Mouse (Mus musculus) spleen, embryonic (tissue): ENCODE measurements around the gene Gm21985.
"Not testable (repeated sequence)": the region's sequence is repeated elsewhere in the genome, so short reads cannot be mapped to it uniquely, and the experiment has no call there.

Source experiments
- CTCF ChIA-PET: fragments of 350-600 bp; sonication (Branson Sonifier 250); formaldehyde crosslinking; loops from one replicate; lab custom pipeline; 2022; lab: Charles Lee

The Gm21985 gene

DNA sequence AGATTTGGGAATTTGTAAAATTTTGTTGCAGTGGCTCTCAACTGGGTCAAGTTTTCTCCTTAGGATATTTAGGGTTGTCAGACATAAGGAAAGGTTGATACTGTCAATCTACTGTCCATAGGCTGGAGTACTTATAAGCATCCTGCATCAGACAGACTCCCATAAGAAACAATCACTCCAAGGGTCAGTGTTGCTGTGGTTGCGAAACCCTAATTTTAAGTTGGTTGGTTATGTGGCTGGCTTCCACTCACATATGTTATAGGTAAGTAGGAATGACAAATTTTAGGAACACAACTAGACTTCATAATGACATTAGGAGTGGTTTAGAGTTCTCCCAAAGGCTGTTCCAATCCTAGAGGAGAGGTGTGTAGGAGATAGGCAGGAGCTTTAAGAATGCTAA is 115.1 kb downstream of the Gm21985 start:
- CTCF ChIA-PET, result no interaction called here

DNA sequence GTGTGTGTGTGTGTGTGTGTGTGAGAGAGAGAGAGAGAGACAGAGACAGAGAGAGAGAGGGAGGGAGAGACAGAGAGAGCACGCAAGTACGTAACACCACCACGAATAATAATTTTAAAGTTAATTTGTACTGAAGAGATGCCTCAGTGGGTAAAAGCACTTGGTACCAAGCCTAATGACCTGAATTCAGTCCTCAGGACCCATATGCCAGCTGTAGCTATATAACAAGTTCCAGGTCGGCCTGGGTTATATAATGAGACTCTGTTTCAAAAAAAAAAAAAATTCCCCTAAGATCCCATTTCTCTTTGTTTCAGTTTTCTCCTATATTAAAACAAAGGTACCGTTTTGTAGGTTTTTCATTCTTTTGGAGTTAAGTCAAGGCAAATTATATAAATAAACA is 124.7 kb downstream of the Gm21985 start:
- CTCF ChIA-PET, result interaction anchor here (0.7 kb wide), 1 partner anchor 16 kb away, joined by 3 read pairs; no protein-coding TSS in a partner anchor

DNA sequence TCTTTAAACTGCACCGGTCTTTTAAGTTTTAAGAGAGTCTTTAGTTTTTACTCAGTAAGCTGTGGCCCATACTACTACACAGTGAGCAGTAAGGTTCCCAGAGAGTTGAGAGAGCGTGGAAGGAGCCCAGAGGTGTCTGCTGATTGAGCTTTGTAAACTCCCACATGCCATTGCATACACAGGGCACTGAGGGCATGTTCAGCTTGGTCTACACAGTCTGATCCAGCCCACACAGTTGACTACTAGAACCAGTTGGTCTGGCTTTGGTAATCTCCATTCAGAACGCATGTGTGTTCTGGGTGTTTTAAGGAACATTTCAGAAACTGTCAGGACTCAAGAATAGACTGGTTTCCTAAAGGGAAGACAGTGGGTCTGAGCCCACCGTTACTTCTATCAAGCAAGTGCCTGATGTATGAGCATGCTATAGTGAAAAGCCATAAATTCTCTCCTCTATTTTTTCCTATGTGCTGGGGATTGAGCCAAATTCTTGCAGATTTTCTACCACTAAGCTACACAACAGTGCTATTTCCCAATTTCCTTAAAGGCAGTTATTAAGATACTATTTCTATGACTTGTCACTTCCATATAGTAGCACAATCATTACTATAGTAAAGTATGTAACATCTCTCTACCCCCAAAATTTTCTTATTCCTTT is 125.4 kb downstream of the Gm21985 start:
- CTCF ChIA-PET, result no interaction called here

DNA sequence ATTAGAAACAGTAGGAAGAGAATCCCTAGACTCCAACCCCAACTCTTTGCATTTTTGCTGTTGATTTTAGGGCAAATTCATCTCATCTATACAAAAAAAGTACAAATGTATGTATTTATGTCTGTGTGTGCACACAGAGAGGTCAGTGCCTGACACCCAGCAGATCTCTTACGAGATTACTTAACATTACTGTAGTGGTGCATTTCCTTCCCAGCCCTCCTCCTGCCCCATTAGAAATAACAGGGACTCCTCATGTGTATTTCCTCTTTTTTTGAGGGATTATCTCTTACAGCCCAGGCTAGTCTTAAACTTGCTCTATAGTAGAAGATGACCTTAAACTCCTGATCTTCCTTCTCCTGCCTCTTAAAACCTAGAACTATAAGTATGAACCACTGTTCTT is 126.6 kb downstream of the Gm21985 start:
- CTCF ChIA-PET, result no interaction called here

DNA sequence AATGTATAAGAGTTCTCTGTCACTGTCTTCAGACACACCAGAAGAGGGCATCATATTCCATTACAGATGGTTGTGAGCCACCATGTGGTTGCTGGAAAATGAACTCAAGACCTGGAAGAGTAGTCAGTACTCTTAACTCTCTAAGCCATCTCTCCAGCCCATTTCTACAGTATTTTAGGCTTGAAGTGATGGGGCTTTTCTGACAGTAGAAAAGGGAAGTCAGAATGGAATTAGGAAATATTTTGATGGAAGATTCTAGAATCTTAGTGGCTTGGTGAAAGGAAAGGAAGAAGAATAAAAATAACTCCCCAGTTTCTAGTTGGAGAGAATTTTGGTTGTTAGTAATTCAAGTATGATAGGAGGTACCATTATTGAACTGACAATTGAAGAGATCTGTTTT is 127.8 kb downstream of the Gm21985 start:
- CTCF ChIA-PET, result no interaction called here

DNA sequence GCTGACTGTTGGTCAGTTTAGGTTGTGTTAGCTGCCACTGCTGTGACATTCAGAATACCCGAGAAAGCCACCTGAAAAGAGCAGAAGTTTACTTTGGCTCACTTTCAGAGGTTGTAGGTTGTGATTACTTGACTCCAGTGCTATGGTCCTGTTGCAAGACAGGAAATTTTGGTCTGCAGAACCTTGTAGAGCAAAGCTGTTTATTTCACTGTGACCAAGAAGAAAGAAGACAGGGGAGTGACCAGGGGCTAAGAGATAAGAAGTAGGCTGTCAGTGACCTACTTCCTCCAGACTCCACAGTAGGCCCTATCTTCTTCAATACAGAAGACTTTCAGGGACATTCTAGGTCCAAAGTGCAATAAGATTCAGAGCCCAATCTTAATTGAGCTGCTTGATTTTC is 130.5 kb downstream of the Gm21985 start:
- CTCF ChIA-PET, result interaction anchor here (0.6 kb wide), 1 partner anchor 68 kb away, joined by 3 read pairs; no protein-coding TSS in a partner anchor

DNA sequence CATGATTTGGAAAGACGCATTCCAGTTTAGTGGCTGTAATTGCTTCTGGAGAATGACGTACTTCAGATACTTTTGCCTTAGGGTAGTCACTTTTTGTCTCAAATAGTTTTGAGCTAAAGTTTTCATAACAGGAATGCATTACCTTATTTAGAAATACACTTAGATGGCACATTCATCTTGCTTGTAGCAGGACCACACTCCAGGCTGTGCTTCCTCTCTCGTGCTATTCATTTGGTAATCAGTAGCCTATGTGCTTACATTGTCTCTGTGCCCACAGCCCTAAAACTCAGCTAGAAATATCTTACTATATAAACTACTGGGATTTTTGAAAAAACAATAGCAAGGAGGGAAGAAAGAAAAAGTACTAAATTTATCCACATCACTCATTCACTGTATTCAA is 140.9 kb downstream of the Gm21985 start:
- CTCF ChIA-PET, result no interaction called here

DNA sequence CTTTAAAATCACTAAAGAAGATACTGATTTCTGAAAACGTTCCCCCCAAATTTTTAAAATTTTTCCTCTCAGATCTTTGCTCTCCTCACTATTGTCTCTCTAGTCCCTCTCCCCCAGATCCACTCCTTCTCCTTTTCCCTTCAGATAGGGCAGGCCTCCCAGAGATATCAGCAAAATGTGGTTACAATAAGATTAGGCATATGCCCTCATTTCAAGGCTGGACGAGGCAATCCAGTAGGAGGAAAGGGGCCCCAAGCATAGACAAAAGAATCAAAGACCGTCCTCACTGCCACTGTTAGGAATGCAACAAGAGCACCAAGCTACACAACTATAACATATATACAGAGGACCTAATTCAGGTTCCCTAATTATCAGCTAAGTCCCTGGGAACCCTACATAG is 159.2 kb downstream of the Gm21985 start:
- CTCF ChIA-PET, result no interaction called here

DNA sequence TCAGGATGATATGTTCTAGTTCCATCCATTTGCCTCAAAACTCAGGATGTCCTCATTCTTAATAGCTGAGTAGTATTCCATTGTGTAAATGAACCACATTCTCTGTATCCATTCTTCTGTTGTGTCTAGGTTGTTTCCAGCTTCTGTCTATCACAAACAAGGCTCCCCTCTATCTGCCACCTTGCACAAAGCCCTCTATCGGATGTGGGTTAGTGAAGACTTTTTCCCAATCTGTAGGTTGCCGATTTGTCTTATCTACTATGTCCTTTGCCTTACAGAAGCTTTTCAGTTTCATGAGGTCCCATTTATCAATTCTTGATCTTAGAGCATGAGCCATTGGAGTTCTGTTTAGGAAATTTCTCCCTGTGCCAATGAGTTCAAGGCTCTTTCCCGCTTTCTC is 162.4 kb downstream of the Gm21985 start:
- CTCF ChIA-PET, result not testable (repeated sequence)

DNA sequence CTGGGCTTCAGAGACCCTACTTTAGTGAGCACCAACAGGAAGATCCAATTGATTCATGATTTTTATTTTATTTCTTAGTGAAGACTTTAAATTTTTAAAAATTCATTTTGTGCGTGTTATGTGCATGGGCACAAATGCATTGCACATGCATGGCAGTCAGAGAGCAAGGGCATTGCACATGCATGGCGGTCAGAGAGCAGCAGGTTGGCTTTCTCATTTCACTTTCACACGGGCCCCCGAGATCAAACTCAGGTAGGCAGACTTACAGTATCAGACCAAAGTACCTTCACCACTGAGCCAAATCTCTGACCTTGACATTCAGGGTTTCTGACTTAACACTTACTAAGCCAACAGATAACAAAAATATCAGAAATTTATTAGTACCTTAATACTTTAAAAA is 163.6 kb downstream of the Gm21985 start:
- CTCF ChIA-PET, result no interaction called here

DNA sequence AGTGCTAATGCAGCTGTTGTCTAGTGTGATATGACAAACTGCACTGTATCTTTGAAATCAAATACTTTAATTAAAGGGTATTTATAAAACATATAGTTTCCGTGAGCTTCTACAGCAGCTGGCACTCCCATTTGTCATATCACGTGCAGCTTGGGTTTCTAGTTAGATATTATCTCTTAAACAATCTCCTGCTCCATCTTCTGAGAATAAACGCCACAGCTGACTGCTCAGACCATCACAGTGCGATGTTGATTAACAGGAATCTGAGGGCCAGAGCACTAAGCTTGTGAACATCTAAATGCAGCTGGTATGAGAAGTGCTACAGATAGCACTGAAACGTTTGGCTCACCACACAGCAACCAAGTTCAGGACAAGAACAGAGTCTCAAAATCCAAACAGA is 164.3 kb downstream of the Gm21985 start:
- CTCF ChIA-PET, result no interaction called here

DNA sequence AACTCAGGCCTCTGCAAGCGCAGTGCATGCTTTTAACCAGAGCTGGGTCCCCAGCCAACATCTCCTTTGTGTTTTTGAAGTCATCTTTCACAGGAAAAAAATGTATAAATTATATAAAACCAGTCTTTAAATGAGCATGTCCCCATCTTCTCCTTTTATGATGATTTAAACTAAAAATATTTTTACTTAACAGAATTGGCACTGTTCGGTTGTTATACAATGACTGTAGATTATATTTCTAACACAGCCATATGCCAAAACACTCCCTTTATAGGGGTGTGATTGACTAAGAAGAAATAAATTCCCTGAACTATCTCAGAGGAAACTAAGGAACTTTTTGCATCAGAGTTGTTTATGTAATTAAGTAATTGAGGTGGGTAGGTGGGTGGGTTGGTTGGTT is 166.4 kb downstream of the Gm21985 start:
- CTCF ChIA-PET, result no interaction called here

DNA sequence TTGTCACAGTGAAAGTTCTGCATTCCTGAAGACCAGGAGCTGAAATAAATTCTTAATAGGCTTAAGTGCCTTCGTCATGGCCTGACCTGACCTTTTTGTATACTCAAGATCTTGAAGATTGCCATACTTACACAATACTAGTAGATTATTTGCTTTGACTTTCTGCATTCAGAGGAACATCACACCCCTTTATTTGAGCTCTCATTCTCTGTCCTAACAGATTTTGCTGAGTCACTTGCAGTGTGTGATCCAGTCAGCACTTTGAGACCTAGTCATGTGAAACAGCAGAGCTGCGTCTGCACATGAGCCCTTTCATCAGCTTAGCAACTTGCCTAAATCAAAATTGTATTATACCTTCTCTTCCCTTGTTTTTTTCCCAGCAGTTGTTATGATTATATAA is 167.2 kb downstream of the Gm21985 start:
- CTCF ChIA-PET, result no interaction called here

DNA sequence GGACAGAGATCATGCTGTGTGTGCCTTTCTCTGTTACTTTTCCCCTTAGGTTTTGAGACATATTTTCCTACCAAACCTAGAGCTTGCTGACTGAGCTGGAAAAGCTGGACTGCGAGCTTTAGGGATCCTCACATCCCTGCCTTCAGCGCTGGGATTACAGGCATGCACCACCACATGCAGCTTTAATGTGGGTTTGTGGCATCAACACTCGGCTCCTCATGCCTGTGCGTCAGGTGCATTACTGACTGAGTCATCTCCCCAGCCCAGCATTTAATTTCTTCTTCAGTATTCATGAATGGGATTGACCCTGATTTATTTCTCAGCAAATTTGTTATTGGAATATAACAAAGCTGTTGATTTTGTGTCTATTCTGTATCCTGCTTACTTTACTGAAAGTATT is 170.2 kb downstream of the Gm21985 start:
- CTCF ChIA-PET, result no interaction called here

DNA sequence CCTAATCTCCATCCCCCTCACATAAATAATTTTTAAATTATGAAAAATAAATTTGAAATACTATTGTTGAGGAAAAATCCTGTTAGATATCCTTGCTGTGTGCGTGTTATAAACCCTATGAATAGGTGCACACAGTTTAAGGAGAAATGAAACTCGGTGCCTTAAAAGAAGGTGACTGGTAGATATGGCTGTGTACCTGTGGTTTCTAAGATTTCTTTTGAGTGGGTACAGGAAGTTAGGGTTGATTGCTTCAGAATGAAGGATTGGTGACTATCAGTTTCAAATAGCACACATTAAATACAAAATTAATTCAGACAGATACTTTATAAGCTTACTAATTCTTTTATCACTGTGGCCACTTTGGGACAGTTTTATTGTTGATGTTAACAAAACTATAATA is 171.5 kb downstream of the Gm21985 start:
- CTCF ChIA-PET, result no interaction called here

DNA sequence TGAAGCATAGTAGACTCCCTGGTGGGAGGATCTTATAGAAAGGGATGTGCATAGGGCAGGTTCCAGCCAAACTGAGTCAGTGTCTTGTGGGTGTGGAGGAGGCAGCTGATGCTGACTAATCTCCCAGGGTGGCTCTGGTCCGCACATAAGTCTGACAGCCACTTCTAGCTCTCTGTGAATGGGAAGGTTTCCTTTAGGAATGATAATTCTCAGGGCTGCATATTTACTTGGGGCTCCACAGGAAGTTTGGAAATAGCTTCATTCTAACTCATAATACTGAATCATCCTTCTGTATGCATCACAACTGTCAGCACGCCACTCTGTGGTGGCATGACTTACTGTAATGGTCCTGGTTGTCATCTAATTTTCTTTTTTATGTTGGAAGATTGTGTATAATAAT is 177.4 kb downstream of the Gm21985 start:
- CTCF ChIA-PET, result no interaction called here

DNA sequence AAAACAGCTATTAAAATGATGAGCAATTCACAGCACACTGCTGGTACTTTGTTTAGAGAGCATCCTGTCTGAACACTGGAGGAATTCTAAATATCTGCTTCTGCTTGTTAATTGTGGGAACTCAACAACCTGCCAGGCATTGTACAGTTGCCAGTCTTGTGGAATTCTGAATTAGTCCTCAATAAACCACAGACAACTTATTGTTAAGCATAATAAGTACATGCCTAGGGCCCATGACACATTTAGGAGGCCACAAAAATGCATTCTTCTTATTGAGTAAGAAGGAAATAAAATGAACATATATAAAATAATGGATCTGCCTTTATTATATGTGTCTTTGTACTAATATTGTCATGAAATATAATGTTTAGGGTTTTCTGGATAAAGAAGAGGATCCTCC is 179.4 kb downstream of the Gm21985 start:
- CTCF ChIA-PET, result no interaction called here

DNA sequence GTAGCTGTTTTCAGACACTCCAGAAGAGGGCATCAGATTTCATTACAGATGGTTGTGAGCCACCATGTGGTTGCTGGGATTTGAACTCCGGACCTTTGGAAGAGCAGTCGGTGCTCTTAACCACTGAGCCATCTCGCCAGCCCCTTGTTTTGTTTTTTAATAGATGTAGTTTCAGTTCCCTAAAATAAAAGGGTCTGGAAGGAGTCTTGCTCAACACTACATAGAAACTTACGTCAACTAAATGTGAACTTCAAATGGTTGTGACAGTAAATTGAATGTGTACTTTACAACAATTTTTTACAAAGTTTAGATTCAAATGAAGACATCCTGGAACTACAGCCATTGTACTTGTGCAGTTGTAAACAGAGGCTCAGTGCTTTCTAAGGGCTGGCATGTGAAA is 181.9 kb downstream of the Gm21985 start:
- CTCF ChIA-PET, result not testable (repeated sequence)

DNA sequence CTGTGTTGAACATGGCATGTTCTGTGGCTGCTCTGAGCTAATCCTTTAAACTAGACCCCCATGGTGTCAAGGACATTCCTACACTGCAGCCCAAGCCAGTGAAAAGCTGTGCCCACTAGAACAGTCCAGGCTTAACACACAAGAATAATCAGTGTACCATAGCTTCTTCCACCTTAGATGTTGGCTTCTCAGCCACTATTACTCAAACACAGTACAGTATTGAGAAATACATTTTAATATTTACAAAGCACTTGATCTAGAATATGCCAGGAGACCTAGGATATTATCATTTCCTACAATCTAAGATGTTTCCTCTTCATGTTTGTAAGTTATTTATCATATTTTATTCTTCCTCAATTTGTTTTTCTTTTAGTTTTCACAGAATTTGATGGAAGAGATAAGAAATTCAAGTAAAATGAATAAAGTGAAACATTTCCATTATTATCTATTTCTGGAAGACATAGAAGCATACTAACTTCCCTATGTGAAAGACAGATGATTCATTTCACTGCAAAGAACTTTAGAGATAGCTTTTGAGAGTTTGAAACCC is 182.5 kb downstream of the Gm21985 start:
- CTCF ChIA-PET, result interaction anchor here (0.8 to 1.6 kb wide), 2 partner anchors 69 to 80 kb away, joined by 3 read pairs; partner anchors contain the start of genes Emc4 and Katnbl1

DNA sequence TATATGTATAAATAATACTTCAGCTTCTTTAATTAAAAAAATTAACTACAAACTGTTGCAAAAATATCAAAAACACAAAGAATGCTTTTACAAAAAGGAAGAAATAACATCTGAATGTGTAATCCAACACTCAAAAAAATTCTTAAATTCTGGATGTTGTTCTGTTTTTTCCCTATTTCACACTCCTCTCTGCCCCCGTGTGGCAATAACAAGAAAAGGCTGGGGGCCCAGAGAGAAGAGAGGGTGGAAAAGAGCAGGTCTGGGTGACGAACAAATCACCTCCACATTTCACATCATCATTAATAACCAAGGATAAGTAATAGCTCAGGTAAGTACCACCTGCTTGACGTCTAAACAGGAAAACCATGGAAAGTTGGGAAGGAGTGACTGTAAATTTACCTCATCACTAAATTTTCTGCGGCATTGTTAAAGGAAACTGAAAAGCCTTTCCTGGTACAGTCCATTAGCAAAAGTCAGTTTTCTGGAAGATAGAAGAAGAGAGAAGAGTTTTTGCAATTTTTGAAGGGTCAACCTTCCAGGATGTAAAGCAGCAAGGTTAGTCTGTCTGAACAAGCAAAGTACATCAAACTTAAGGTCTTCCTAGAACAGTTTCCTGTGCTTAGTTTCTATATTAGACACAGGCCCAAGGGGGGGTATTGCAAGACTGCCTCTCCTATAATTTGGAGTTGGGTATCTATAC is 183.6 kb downstream of the Gm21985 start:
- CTCF ChIA-PET, result interaction anchor here (1.6 kb wide), 1 partner anchor 70 kb away, joined by 3 read pairs; the partner anchor contains the start of gene Katnbl1

DNA sequence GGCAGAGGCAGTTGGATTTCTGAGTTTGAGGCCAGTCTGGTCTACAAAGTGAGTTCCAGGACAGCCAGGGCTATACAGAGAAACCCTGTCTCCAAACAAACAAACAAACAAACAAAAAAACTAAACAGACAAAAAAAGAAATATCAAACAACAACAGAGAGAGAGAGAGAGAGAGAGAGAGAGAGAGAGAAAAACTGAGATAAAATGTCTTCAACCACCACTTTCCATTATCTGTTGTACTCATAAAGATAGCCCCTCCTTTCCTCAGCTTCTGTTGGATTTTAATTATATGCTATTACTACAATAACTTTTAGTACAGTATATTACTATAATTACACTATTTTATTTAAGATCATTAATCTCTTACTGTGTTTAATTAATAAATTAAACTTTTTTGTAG is 186.4 kb downstream of the Gm21985 start:
- CTCF ChIA-PET, result not testable (repeated sequence)

DNA sequence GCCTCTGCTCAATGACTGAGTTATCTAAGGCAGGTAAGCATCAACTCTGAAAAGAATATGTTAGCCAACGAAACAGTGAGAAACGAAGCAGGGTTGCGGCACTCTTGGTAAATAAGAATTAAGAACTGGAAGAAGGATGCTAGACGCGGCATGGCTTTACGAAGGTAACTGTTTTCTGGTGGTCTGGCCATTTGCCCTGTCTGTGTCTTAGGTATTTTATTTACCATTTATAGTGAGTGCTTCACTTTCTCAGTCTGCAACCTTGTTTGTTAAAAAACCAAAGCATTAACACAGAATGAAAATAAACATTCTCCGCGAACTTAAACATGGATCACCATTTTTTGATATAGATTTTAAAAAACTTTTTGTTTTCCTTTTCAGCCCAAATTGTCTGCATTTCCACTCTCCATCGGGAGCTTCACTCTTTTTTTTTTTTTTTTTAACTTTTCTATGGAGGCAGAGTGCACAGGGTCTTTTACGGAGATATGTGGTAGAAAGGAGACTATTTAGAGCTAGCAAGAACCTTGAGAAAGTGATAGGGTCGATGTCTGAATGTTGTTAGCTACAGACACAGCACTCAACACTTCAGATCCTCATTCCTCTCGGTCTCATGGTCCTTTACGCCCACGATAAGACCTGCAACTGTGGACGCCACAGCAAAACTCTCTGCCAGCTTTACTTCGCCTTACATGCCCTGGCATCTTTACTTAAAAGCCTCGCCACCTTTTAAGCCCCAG is 188.2 kb downstream of the Gm21985 start:
- CTCF ChIA-PET, result no interaction called here
